Mouse (Mus musculus) neural tube, embryonic 11.5 days (tissue): ENCODE measurements around the gene Lrrc18. TPM values are rescaled to one million over a fixed set of nuclear protein-coding genes. Genes with fewer than 3 reads are reported as not detected.

ENCODE experiments used
- ATAC-seq: fragments of 200-750 bp; cut with Nextera tagmentation; 2 replicates; pipeline ENCODE4 v1.8.0; 2017; ENCODE audit warnings: moderate number of reproducible peaks, mild to moderate bottlenecking, moderate TSS enrichment, moderate library complexity; ENCODE audit not compliant: insufficient read depth, low FRiP score, low TSS enrichment
- DNase-seq: peaks from one replicate; pipeline ENCODE4 v3.0.0-alpha.2; 2015; ENCODE audit warnings: low spot score
- H3K27ac ChIP-seq: fragments of 300-500 bp; sonication (generic); 2 replicates; pipeline ENCODE4 v1.5.1; 2014; ENCODE audit warnings: low read depth, mild to moderate bottlenecking, low read length
- H3K27me3 ChIP-seq: fragments of 300-500 bp; sonication (generic); 2 replicates; pipeline ENCODE4 v1.6.1; 2014; ENCODE audit warnings: mild to moderate bottlenecking, low read length, mixed read lengths; ENCODE audit not compliant: control insufficient read depth, insufficient read depth
- H3K36me3 ChIP-seq: fragments of 300-500 bp; sonication (generic); 2 replicates; pipeline ENCODE4 v1.6.1; 2014; ENCODE audit warnings: mild to moderate bottlenecking, low read length, moderate library complexity, mixed read lengths; ENCODE audit not compliant: control insufficient read depth, insufficient read depth
- H3K4me1 ChIP-seq: fragments of 300-500 bp; sonication (generic); 2 replicates; pipeline ENCODE4 v1.6.1; 2014; ENCODE audit warnings: low read length, mixed read lengths; ENCODE audit not compliant: control insufficient read depth, insufficient read depth
- H3K4me2 ChIP-seq: fragments of 300-500 bp; sonication (generic); 2 replicates; pipeline ENCODE4 v1.6.1; 2014; ENCODE audit warnings: low read depth, mild to moderate bottlenecking, moderate library complexity
- H3K4me3 ChIP-seq: fragments of 300-500 bp; sonication (generic); 2 replicates; pipeline ENCODE4 v1.5.1; 2014; ENCODE audit warnings: low read depth, low read length
- H3K9ac ChIP-seq: fragments of 300-500 bp; sonication (generic); 2 replicates; pipeline ENCODE4 v1.6.1; 2014; ENCODE audit warnings: mild to moderate bottlenecking, low read length
- H3K9me3 ChIP-seq: fragments of 300-500 bp; sonication (generic); 2 replicates; pipeline ENCODE4 v1.6.1; 2016; ENCODE audit warnings: low read length; ENCODE audit not compliant: control insufficient read depth
- WGBS: fragments of 180-500 bp; shearing (Covaris S2); extraction: QIAGEN DNeasy Blood & Tissue Kit; methylation state at CpG from one replicate; pipeline ENCODE4 v1.1.7; 2014; 5-methylcytosine and 5-hydroxymethylcytosine counted together
- polyA plus RNA-seq: library from polyadenylated mRNA; unstranded; fragments of >200 nt; fragmentation: Nextera tagmentation; extraction: Ambion mirVana; gene quantifications from 2 replicates; pipeline ENCODE4 v1.2.1, GENCODE M21; 2014

Lrrc18 gene
- polyA plus RNA-seq, 1 experiment from 2014 or later: 0.20 TPM

DNA sequence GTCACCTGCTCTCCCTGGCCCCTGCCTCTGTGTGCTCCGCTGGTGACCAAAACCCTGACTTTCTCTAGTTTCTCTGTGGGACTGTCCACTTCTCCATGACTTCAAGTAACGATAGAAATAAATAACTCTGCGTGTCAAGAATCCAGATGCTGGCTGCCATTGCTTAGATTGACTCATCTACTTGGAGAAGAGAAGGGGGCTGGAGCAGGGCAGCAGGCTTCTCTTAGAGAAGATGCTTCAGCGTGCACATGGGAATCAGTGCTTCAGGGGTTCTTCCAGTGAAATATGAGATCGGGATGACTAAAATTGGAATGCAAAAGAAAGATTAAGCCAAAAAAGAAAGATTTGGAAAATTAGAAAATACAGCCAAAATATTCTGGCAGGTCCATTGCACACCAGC, 28.4 kb downstream of the Lrrc18 start:
- H3K9ac ChIP-seq: no peak overlapping the region

DNA sequence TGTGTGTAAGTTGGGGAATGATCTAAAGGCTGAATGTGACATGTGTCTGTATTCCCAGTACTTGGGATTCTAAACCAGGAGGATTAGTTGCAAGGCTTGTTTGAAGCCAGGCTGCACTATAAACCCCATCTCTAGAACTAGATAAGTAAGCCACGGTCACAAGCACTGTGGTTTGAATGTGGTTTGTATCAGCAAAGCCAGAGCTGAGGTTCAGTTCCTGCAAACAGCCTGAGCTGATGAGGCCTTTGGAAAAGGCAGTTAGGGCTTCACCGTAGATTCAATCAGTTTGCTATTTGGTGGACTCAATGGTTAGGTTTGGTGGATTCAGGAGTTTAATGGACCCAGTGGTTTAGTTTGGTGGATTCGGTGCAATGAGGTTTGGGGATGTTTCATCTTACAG, 39.7 kb downstream of the Lrrc18 start:
- Histone ChIP-seq H3K9ac (no peak overlapping the region), H3K36me3 (no peaks in the 10 kb centered on the region), H3K4me1 (no peaks in the 10 kb centered on the region), H3K9me3 (no peaks in the 10 kb centered on the region), H3K27ac (no peak overlapping the region), H3K4me2 (no peak overlapping the region), H3K4me3 (no peak overlapping the region), H3K27me3 (no peaks in the 10 kb centered on the region)
- no peak for DNase-seq
- ATAC-seq: no peak
- 87% methylated on average over 3 of the region's 3 CpGs for WGBS

More for the DNA sequence above, 28.4 kb downstream of the Lrrc18 start:
- Histone ChIP-seq H3K4me2 (no peak overlapping the region), H3K4me3 (no peak overlapping the region), H3K36me3 (no peaks in the 10 kb centered on the region), H3K9me3 (no peaks in the 10 kb centered on the region), H3K4me1 (no peaks in the 10 kb centered on the region), H3K27ac (no peak overlapping the region), H3K27me3 (no peaks in the 10 kb centered on the region)
- WGBS: 68% methylated on average over 5 of the region's 5 CpGs
- DNase-seq: no peak
- no peak for ATAC-seq

DNA sequence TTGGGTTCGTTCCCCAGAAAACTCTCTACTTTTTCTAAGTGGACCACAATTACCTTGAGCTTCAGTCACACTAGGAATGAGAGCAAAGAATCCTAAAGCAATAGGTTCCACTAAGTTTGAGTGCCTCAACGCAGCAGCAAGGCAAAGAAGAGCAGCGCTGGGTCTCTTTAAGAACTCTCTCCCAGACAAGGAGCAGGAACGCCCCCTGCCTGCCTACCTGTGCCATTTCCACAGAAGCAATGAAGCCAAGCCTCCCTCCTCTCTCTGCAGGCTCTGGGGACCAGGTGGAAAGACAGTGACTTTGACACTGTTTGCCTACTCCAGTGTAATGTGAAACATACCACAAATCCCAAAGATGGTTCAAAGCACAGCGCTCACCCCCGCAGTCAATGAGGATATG, 42.2 kb downstream of the Lrrc18 start:
- Histone ChIP-seq H3K9ac (no peak overlapping the region), H3K4me2 (no peak overlapping the region), H3K27ac (no peak overlapping the region), H3K36me3 (no peaks in the 10 kb centered on the region), H3K27me3 (no peaks in the 10 kb centered on the region), H3K4me3 (no peak overlapping the region), H3K4me1 (no peaks in the 10 kb centered on the region), H3K9me3 (no peaks in the 10 kb centered on the region)
- 43% methylated on average over 6 of the region's 6 CpGs for WGBS
- ATAC-seq (no peak), DNase-seq (peak; percentile 54)

DNA sequence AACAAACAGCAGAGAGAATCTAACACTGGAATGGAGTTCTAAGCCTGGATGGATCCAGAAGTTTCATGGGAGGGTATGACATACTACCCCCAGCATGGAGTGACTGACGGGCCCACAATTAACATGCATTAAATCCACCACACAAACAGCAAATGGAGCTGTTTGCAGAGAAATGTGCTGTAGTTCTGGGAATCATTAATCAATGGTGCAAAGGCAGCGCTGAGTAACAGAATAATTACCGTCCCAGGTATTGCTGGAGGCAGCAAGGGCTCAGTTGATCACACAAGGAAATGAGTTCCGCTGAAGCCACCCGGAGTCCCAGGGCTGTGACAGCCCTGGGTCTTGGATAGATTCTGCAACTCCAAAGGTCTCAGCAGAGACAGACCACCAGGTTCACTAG, 44.2 kb downstream of the Lrrc18 start:
- no peak for DNase-seq
- H3K4me2 ChIP-seq: no peak overlapping the region
- no peak overlapping the region for H3K4me3 ChIP-seq
- no peak for ATAC-seq
- no peaks in the 10 kb centered on the region for H3K36me3 ChIP-seq
- no peaks in the 10 kb centered on the region for H3K9me3 ChIP-seq
- no peaks in the 10 kb centered on the region for H3K4me1 ChIP-seq
- H3K27ac ChIP-seq: no peak overlapping the region
- 76% methylated on average over 5 of the region's 5 CpGs for WGBS
- no peaks in the 10 kb centered on the region for H3K27me3 ChIP-seq
- H3K9ac ChIP-seq: no peak overlapping the region

DNA sequence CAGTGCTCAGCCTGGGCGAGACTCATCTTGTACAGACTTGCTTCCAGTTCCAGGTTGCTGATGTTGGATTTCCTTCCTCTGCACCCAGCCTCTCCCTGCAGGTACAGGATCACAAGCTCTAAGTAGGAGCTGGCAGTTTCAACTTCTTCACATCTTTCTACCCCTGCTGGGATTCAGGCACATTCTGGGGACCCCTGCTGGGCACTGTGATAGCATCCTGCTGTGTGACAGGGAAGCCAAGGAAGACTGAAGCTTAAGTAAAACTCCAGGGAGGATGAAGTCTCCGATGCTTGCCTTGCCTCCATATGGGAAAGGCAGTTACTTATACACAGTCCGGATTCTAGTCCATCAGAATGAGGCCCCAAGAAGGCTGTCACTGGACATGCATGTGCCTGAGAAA, 45.6 kb downstream of the Lrrc18 start:
- no peaks in the 10 kb centered on the region for H3K4me1 ChIP-seq
- no peaks in the 10 kb centered on the region for H3K36me3 ChIP-seq
- 56% methylated on average over 3 of the region's 3 CpGs for WGBS
- H3K27ac ChIP-seq: no peak overlapping the region
- no peaks in the 10 kb centered on the region for H3K27me3 ChIP-seq
- no peak overlapping the region for H3K4me3 ChIP-seq
- H3K9me3 ChIP-seq: no peaks in the 10 kb centered on the region
- ATAC-seq (no peak), DNase-seq (no peak)
- H3K9ac ChIP-seq: no peak overlapping the region
- H3K4me2 ChIP-seq: no peak overlapping the region

DNA sequence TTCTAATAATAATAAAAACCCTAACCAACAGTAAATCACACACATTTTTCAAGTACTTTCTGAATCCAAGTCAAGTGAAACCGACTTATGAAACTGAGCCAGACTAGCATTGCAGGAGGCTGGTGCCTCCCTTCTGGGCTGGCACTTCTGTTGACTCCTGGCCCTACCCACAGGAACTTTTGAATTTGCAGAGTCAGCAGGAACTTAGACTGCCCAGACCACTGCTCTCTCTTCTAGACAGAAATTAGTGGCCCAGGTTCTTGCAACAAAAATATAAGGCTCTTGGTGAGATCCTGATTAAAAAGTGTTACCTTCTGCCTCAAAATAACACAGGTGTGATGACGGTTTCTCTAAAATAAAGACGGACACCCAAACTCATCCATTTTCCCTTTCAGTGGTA, 54.0 kb downstream of the Lrrc18 start:
- no peaks in the 10 kb centered on the region for H3K9me3 ChIP-seq
- H3K4me3 ChIP-seq: no peak overlapping the region
- H3K27ac ChIP-seq: no peak overlapping the region
- no peak overlapping the region for H3K9ac ChIP-seq
- ATAC-seq (no peak), DNase-seq (no peak)
- H3K36me3 ChIP-seq: no peaks in the 10 kb centered on the region
- H3K4me1 ChIP-seq: no peaks in the 10 kb centered on the region
- H3K4me2 ChIP-seq: no peak overlapping the region
- H3K27me3 ChIP-seq: no peaks in the 10 kb centered on the region
- 89% methylated on average over 3 of the region's 3 CpGs for WGBS

DNA sequence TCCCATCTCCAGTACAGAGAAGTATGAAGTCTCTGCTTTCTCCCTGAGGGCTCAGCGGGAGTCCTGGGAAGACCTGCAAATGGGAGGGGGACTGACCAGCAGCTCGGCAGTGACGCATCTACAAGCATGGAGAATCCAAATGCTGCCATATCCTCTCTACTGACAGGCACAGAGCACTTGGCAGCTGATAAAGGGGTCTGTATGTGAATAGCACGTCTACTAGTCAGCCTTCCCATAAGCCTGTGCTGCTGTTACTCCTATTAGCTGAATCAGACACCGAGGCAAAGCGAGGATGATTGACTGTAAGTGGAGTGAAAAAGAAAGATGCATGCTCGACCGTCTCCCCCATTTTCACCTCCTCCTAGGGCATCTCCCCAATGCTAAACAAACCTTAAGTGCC, 62.3 kb downstream of the Lrrc18 start:
- Histone ChIP-seq H3K27ac (no peak overlapping the region), H3K9ac (no peak overlapping the region), H3K4me1 (peaks cover 4% of the 10 kb centered on the region), H3K36me3 (no peaks in the 10 kb centered on the region), H3K27me3 (no peaks in the 10 kb centered on the region), H3K4me2 (no peak overlapping the region), H3K9me3 (no peaks in the 10 kb centered on the region), H3K4me3 (no peak overlapping the region)
- ATAC-seq: no peak
- DNase-seq: no peak
- 64% methylated on average over 8 of the region's 8 CpGs for WGBS

DNA sequence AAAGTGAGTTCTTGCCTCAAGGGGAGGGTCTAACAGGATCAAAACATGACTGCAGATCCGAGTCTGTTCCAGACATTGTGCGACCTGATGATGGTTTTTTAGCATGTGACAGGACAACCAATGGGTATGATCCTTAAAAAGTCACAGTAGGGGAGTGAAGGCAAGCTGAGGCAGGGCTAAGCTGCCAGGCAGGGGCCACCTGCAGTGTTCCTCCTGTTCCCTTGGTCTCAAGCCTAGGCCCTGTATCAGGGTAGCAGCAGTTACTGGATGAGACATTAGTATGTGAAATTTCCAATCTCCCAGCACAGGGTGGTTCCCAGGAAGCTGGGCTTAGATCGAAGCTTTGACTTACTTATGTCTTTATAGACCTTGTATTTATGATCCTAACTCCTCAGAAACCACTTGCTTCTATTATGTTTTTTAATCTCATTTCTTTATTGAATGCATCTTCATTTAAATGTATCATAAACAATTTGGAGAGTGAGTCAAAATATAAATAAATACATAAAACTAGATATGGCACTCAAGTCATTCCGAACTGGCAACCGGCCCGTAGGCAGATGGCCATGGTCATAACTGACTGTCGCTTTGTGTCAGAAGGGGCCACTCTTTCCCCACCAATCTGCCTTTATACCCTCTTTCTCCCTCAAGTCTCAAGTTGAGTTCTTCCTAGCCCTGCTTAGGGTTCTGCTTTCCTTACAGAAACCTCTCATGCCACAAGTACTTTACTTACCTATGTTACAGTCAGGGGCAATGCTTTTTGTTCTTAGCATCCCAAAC, 67.9 kb downstream of the Lrrc18 start:
- DNase-seq (no peak), ATAC-seq (no peak)
- Histone ChIP-seq H3K27me3 (no peaks in the 10 kb centered on the region), H3K36me3 (no peaks in the 10 kb centered on the region), H3K4me2 (no peak overlapping the region), H3K27ac (no peak overlapping the region), H3K9me3 (no peaks in the 10 kb centered on the region), H3K9ac (no peak overlapping the region), H3K4me3 (no peak overlapping the region), H3K4me1 (no peaks in the 10 kb centered on the region)
- 89% methylated on average over 7 of the region's 7 CpGs for WGBS

DNA sequence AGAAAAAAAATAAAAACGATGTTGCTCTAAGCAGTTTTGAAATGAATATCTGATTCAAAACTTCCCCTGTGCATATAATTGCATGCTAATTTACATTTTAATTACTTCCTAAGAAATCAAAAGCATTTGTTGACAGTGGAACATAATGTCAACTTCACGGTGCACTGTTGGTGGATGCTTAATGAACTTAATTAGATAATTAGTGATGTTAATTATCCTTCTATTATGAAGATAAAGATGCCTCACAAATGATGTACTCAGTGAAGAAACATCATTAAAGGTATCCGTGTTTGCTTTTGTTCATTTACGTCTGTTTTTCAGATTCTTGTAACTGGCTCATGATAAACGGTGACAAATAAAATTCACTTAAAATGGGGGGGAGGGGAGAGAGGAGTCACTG, 71.8 kb downstream of the Lrrc18 start:
- Histone ChIP-seq H3K4me2 (no peak overlapping the region), H3K27me3 (no peaks in the 10 kb centered on the region), H3K4me1 (no peaks in the 10 kb centered on the region), H3K27ac (no peak overlapping the region), H3K36me3 (no peaks in the 10 kb centered on the region), H3K4me3 (no peak overlapping the region), H3K9ac (no peak overlapping the region), H3K9me3 (no peaks in the 10 kb centered on the region)
- WGBS: 83% methylated on average over 5 of the region's 5 CpGs
- no peak for ATAC-seq
- no peak for DNase-seq
